Mouse (Mus musculus) embryonic facial prominence, embryonic 15.5 days (tissue): ENCODE measurements around the gene Trip10. TPM values are rescaled to one million over a fixed set of nuclear protein-coding genes. Genes with fewer than 3 reads are reported as not detected.

ENCODE experiments used
- ATAC-seq: fragments of 200-750 bp; cut with Nextera tagmentation; 2 replicates; pipeline ENCODE4 v1.8.0; 2017; ENCODE audit warnings: low read depth, moderate TSS enrichment; ENCODE audit not compliant: insufficient number of reproducible peaks, low FRiP score, low TSS enrichment
- H3K27ac ChIP-seq: fragments of 300-500 bp; sonication (generic); replicated peaks from 2 replicates; pipeline ENCODE4 v1.5.1; 2015; ENCODE audit warnings: mild to moderate bottlenecking, inconsistent platforms
- H3K27me3 ChIP-seq: fragments of 300-500 bp; sonication (generic); 2 replicates; pipeline ENCODE4 v1.6.1; 2015; ENCODE audit warnings: inconsistent platforms
- H3K36me3 ChIP-seq: fragments of 300-500 bp; sonication (generic); 2 replicates; pipeline ENCODE4 v1.6.1; 2015; ENCODE audit warnings: mild to moderate bottlenecking, inconsistent platforms
- H3K4me1 ChIP-seq: fragments of 300-500 bp; sonication (generic); 2 replicates; pipeline ENCODE4 v1.6.1; 2015; ENCODE audit warnings: inconsistent platforms
- H3K4me2 ChIP-seq: fragments of 300-500 bp; sonication (generic); replicated peaks from 2 replicates; pipeline ENCODE4 v1.6.1; 2015; ENCODE audit warnings: mild to moderate bottlenecking, inconsistent platforms
- H3K4me3 ChIP-seq: fragments of 300-500 bp; sonication (generic); replicated peaks from 2 replicates; pipeline ENCODE4 v1.5.1; 2015; ENCODE audit warnings: mild to moderate bottlenecking, inconsistent platforms
- H3K9ac ChIP-seq: fragments of 300-500 bp; sonication (generic); 2 replicates; pipeline ENCODE4 v1.6.1; 2015; ENCODE audit warnings: inconsistent platforms
- H3K9me3 ChIP-seq: fragments of 300-500 bp; sonication (generic); replicated peaks from 2 replicates; pipeline ENCODE4 v1.6.1; 2016; ENCODE audit warnings: inconsistent platforms
- WGBS: fragments of 180-500 bp; shearing (Covaris S2); methylation state at CpG from one replicate; pipeline ENCODE4 v1.1.7; 2015; 5-methylcytosine and 5-hydroxymethylcytosine counted together
- polyA plus RNA-seq: library from polyadenylated mRNA; unstranded; fragments of >200 nt; fragmentation: Nextera tagmentation; extraction: Ambion mirVana; gene quantifications from 2 replicates; pipeline ENCODE4 v1.2.1, GENCODE M21; 2015

The Trip10 gene
- polyA plus RNA-seq, 1 experiment from 2014 or later = 36.8 TPM

DNA sequence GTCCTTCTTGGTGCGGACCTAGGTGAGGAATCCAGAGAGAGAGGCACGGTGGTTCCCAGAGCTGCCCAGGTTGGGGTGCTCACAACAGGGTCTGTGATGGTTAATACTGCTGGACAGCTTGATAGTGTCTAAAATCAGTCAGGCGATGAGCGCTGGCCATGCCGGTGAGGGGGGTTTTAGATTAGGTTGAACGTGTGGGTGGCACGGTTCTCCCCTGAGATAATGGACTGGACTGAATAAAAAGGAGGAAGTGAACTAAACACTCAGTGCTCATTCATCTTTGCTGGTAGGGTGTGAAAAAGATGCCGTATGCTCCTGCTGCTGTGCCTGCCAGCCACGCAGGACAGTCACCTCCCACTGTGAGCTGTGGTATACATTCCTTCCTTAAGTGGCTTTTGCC lies 25.9 kb upstream of the Trip10 start:
- WGBS = 84% methylated on average over 9 of the region's 9 CpGs
- Histone ChIP-seq H3K9me3 (no peaks in the 10 kb centered on the region), H3K4me2 (no peak overlapping the region)

DNA sequence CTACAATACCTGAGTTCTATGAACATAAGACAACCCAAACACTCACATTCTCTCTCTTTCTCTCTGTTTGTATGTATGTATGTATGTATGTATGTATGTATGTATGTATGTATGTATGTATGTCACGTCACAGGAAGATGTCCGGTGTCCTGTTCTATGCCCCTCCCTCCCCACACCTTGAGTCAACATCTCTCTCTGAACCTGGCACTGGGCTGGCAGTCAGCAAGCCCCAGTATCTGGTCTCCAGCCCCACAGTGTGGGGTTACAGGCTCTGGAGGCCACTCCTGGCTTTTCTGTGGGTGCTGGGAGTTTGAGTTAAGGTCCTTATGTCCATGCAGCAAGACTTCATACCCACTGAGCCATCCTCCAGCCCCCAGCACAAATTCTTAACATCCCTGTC lies 21.8 kb upstream of the Trip10 start:
- Histone ChIP-seq H3K27me3 (peaks cover 10% of the 10 kb centered on the region; the same call in 1 of the 2 replicates), H3K27ac (no peak overlapping the region), H3K9me3 (no peaks in the 10 kb centered on the region), H3K36me3 (no peaks in the 10 kb centered on the region), H3K4me1 (no peaks in the 10 kb centered on the region; the same call in 1 of the 2 replicates), H3K4me2 (no peak overlapping the region), H3K9ac (no peak overlapping the region), H3K4me3 (no peak overlapping the region)
- no peak for ATAC-seq
- WGBS = 95% methylated on average over 2 of the region's 2 CpGs

More for the DNA sequence above, 25.9 kb upstream of the Trip10 start:
- Histone ChIP-seq H3K36me3 (no peaks in the 10 kb centered on the region), H3K4me3 (no peak overlapping the region), H3K4me1 (no peaks in the 10 kb centered on the region), H3K27me3 (peaks cover 10% of the 10 kb centered on the region; the same call in 1 of the 2 replicates), H3K9ac (no peak overlapping the region), H3K27ac (no peak overlapping the region)
- no peak for ATAC-seq

GRCm38 (mm10) chr17:57228014-57228413 lies 21.2 kb upstream of the Trip10 start, which contains the start of gene C3:
Gene C3 (minus strand): TSS chr17:57228136.
- H3K9ac ChIP-seq = no peak within 1 kb of the TSS
- no peaks in the 10 kb centered on the region; the same call in 1 of the 2 replicates for H3K4me1 ChIP-seq
- no peak within 1 kb of the TSS for H3K4me3 ChIP-seq
- no peak for ATAC-seq
- no peak within 1 kb of the TSS for H3K27ac ChIP-seq
- H3K27me3 ChIP-seq = peaks cover 10% of the 10 kb centered on the region; the same call in 1 of the 2 replicates
- 72% methylated on average over 3 of the region's 3 CpGs for WGBS
- no peak within 1 kb of the TSS for H3K4me2 ChIP-seq
- no peaks in the 10 kb centered on the region for H3K9me3 ChIP-seq
- H3K36me3 ChIP-seq = no peaks in the 10 kb centered on the region

DNA sequence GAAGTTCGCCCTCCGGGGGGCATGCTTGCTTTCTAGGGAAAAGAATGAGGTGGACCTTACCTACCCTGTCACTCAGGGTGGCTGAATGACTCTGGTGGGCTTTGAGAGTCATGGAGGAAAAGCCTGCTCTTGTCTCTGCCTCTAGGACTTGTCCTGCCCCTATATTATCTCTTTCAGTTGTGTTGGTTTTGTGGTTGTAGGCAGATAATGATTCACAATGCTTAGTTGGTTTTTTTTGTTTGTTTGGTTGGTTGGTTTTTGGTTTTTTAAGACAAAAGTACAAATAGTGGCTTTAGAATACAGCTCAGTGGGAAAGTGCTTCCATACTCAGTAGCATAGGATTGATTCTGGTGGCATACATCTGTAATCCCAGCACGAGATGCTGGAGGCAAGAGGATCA lies 20.4 kb upstream of the Trip10 start:
- H3K4me2 ChIP-seq = no peak overlapping the region
- no peak overlapping the region for H3K4me3 ChIP-seq
- no peaks in the 10 kb centered on the region; the same call in 1 of the 2 replicates for H3K4me1 ChIP-seq
- ATAC-seq = no peak
- H3K36me3 ChIP-seq = no peaks in the 10 kb centered on the region
- H3K27ac ChIP-seq = no peak overlapping the region
- peaks cover 6% of the 10 kb centered on the region; the same call in 1 of the 2 replicates for H3K27me3 ChIP-seq
- 74% methylated on average over 3 of the region's 3 CpGs for WGBS
- H3K9ac ChIP-seq = no peak overlapping the region
- H3K9me3 ChIP-seq = no peaks in the 10 kb centered on the region

DNA sequence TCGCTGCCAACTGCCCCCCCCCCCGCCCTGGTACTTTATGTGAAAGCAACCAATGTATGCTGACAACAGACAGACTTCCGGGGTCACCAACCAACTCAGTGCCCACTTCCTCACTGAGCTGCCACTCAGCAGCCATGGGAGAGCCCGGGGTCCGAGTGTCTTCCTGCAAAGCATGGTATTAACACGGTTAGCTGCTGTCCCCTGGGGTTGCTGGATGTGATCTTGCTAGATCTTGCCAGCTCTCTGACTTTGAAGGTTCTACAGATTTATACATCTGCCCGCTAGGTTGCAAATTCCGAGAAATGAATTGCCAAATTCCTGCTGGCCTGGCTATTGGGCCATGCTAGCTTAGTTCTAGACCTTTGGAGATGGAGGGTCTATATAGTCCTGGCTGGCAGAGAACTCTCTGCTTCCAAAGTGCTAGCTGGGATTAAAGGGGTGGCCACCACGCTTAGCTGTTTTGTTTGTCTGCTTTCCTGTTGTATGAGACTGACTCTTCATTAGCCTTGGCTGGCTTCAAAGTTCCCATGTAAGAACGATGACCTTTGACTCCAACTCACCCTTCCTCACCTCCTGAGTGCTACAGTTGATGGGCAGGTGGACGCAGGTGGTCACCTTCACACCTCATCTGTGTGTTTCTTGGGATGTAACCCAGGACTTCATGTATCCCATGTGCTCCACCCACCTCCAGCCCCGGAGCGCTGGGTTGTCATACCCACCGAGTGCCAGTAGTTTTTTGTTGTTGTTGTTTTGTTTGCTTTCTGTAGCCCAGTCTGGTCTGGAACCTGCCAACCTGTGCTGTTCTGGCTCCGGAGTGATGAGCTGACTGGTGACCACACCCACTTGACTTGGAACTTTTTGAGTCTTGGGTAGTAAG lies 19.2 kb upstream of the Trip10 start:
- H3K4me3 ChIP-seq = no peak overlapping the region
- H3K9ac ChIP-seq = no peak overlapping the region
- peaks cover 6% of the 10 kb centered on the region; the same call in 1 of the 2 replicates for H3K27me3 ChIP-seq
- WGBS = 73% methylated on average over 15 of the region's 15 CpGs
- H3K36me3 ChIP-seq = no peaks in the 10 kb centered on the region; the same call in none of the 2 replicates
- no peak for ATAC-seq
- H3K9me3 ChIP-seq = no peaks in the 10 kb centered on the region
- H3K4me2 ChIP-seq = no peak overlapping the region
- H3K4me1 ChIP-seq = no peaks in the 10 kb centered on the region; the same call in 1 of the 2 replicates
- no peak overlapping the region for H3K27ac ChIP-seq

DNA sequence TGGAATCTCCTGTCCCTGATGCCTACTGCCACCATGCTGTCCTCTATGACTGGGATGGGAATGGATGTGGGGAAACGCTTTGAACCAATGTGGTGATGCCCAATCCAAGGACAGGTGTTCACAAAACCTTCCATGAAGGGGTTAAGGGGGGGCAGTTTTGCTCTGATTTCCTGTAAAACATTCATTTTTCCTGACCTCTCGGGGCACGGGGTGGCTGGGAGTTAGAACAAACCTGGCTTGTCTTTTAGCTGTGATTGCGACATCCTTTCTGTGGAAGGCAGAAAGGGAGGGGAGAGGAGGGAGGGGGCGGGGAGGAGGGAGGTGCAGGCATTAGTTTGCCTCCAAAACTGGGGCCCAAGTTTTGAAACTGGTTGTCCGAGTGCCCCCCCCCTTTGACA lies 18.5 kb upstream of the Trip10 start:
- 47% methylated on average over 6 of the region's 6 CpGs for WGBS
- H3K9me3 ChIP-seq = no peaks in the 10 kb centered on the region
- H3K4me2 ChIP-seq = no peak overlapping the region
- H3K27ac ChIP-seq = no peak overlapping the region
- ATAC-seq = no peak
- H3K36me3 ChIP-seq = peaks cover 3% of the 10 kb centered on the region
- no peak overlapping the region for H3K9ac ChIP-seq
- H3K27me3 ChIP-seq = 0 out of 2 replicates have a peak, but pooled peaks cover under 1% of the 10 kb centered on the region
- no peak overlapping the region for H3K4me3 ChIP-seq
- H3K4me1 ChIP-seq = no peaks in the 10 kb centered on the region; the same call in 1 of the 2 replicates

- H3K27me3 ChIP-seq = no peaks in the 10 kb centered on the region
- H3K9ac ChIP-seq = no peak overlapping the region
- H3K4me3 ChIP-seq = no peak overlapping the region
- H3K27ac ChIP-seq = no peak overlapping the region
- no peaks in the 10 kb centered on the region for H3K9me3 ChIP-seq
- peaks cover 9% of the 10 kb centered on the region for H3K36me3 ChIP-seq
- H3K4me1 ChIP-seq = no peaks in the 10 kb centered on the region; the same call in 1 of the 2 replicates
- no peak overlapping the region for H3K4me2 ChIP-seq
- ATAC-seq = no peak
These were observed 17.9 kb upstream of the Trip10 start for GRCm38 (mm10) chr17:57231321-57231771.

GRCm38 (mm10) chr17:57232200-57232599 lies 17.1 kb upstream of the Trip10 start:
- no peak overlapping the region for H3K4me2 ChIP-seq
- no peak overlapping the region for H3K9ac ChIP-seq
- H3K9me3 ChIP-seq = no peaks in the 10 kb centered on the region
- peaks cover 18% of the 10 kb centered on the region for H3K36me3 ChIP-seq
- H3K4me3 ChIP-seq = no peak overlapping the region
- no peak for ATAC-seq
- H3K4me1 ChIP-seq = no peaks in the 10 kb centered on the region; the same call in 1 of the 2 replicates
- 80% methylated on average over 1 of the region's 1 CpGs for WGBS
- no peaks in the 10 kb centered on the region for H3K27me3 ChIP-seq
- no peak overlapping the region for H3K27ac ChIP-seq

GRCm38 (mm10) chr17:57233038-57233437 lies 16.2 kb upstream of the Trip10 start:
- Histone ChIP-seq H3K4me2 (no peak overlapping the region), H3K9me3 (no peaks in the 10 kb centered on the region), H3K9ac (no peak overlapping the region), H3K36me3 (peaks cover 26% of the 10 kb centered on the region), H3K4me1 (no peaks in the 10 kb centered on the region; the same call in 1 of the 2 replicates), H3K4me3 (no peak overlapping the region), H3K27ac (no peak overlapping the region), H3K27me3 (no peaks in the 10 kb centered on the region)
- 57% methylated on average over 6 of the region's 7 CpGs for WGBS
- no peak for ATAC-seq

- Histone ChIP-seq H3K4me1 (no peaks in the 10 kb centered on the region; the same call in 1 of the 2 replicates), H3K4me3 (no peak overlapping the region), H3K9me3 (no peaks in the 10 kb centered on the region), H3K4me2 (no peak overlapping the region), H3K27me3 (no peaks in the 10 kb centered on the region), H3K9ac (no peak overlapping the region), H3K36me3 (peaks cover 30% of the 10 kb centered on the region), H3K27ac (no peak overlapping the region)
- ATAC-seq = no peak
- 80% methylated on average over 12 of the region's 12 CpGs for WGBS
These were observed 14.9 kb upstream of the Trip10 start for GRCm38 (mm10) chr17:57234254-57234928.

DNA sequence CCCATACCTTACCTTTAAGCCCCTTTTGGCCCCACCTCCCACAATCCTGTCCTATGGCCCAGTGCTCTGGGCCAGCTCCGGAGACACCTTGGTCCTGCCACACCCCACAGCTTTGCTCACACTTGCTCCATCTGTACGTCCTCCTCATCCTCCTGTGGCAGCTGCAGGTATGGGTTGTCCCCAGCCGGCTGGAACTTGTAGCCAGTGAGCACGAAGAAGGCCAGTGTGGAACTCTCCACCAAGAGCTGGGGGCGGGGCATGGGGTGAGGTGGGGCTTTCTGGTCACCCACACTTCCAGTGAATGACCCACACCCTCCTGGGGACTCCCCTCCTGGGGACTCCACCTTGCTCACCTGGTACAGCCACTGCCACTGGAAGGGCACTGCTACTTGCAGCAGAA lies 13.5 kb upstream of the Trip10 start:
- ATAC-seq = 0 out of 2 replicates have a peak, but pooled peaks have one; percentile 9
- no peak overlapping the region for H3K4me3 ChIP-seq
- H3K36me3 ChIP-seq = peaks cover 30% of the 10 kb centered on the region
- no peak overlapping the region for H3K27ac ChIP-seq
- H3K9ac ChIP-seq = no peak overlapping the region
- no peaks in the 10 kb centered on the region for H3K27me3 ChIP-seq
- H3K9me3 ChIP-seq = no peaks in the 10 kb centered on the region
- WGBS = 88% methylated on average over 5 of the region's 5 CpGs
- H3K4me1 ChIP-seq = no peaks in the 10 kb centered on the region; the same call in 1 of the 2 replicates
- no peak overlapping the region for H3K4me2 ChIP-seq
